Mouse (Mus musculus) lung, postnatal 14 days (tissue): Measurements from ENCODE around the gene Galk2.

Experiments used
- DNase-seq: peaks from one replicate; pipeline ENCODE4 v3.0.0; 2021

Gene Galk2

GRCm38 (mm10) chr2:125858521-125859280 lies at the start of gene Galk2, which contains the start of gene Cops2:
Gene Galk2 (plus strand): TSS chr2:125859109.
Gene Cops2 (minus strand): TSS chr2:125859139.
- peak; percentile 93 for DNase-seq

- no peak for DNase-seq
Measured at GRCm38 (mm10) chr2:125809551-125809950, 49.4 kb upstream of the Galk2 start.

GRCm38 (mm10) chr2:125811332-125811731 lies 47.6 kb upstream of the Galk2 start:
- no peak for DNase-seq

DNA sequence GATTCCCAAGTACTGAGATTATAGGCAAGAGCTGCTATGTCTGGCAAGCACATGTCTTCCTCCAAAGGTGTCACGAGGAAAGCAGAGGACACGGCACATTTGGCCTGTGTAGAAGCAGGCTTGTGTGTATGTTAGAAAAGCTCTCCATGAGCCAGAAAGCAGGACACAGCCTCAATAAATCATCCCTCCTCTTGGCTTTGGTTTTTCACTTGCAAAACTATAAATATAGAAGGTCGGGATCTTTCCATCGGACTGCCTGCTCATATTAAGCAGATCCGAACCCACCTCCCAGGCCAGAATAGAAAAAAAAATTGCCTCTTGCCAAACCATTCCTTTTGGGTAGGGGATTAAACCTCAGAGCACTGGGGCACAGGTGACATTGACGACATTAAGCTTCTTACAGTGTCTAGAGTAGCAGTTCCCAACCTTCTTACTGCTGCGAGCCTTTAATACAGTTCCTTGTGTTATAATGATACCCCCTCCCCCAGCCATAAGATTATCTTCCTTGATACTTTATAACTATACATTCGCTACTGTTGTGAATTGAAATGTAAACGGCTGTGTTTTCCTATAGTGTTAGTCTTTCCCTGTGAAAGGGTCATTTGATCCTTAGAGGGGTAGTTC lies 44.8 kb upstream of the Galk2 start:
- DNase-seq, result no peak

- no peak for DNase-seq
Measured at GRCm38 (mm10) chr2:125820397-125820796, 38.5 kb upstream of the Galk2 start.

- peak; percentile 23 for DNase-seq
Measured at GRCm38 (mm10) chr2:125826201-125826600, 32.7 kb upstream of the Galk2 start.

DNA sequence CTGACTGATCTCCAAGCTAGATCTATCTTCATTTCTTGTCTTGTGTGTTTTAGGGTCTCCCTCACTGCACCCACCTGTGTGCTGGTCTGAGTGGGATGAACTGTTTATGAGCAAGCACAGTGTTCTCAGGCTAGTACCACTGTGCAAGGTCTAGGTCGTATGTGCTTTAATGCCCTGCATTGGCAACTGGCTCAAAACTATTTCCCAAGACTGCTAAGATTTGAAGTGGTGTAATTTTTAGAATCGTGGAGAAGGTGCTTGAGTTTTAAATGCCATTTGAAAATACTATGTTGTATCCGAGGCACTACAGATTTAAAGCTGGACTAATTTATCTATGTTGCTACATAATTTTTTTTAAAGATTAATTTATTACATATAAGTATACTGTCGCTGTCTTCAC lies 31.0 kb upstream of the Galk2 start:
- DNase-seq, result no peak

DNA sequence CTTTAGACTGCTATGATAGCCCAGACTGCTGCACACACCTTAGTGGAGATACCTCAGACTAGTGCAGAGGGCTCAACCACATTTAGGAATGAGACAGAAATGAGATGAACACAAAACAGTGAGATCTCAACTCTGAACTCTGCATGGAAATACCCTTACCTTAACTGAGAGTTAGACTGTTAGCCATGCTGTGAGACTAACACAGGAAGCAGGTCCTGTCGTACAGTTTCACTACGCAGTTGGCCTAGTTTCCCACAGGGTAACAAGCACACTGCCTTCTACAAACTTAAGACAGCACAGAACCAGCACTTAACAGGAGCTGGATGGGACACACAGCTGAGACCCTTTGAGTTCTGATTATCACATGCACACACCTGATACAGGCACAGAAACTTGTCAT lies 29.0 kb upstream of the Galk2 start:
- no peak for DNase-seq

DNA sequence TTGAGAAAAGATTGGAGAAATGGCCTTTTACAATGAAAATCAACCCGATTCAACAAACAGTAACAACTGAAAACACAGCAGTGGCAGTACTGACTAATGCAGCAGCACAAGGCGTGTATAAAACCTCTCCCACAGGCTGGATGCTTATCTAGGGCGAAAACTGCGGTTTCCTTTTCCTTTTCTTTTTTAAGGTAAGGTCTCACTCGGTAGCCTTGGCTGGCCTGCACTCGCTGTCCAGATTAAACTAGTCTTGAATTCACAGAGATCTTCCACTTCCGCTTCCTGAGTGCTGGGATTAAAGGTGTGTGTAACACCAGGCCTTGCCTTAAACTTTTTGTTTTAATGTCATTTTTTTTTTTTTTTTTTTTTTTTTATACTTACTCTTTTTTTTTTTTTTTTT lies 20.8 kb upstream of the Galk2 start:
- no peak for DNase-seq

- no peak for DNase-seq
Measured at GRCm38 (mm10) chr2:125838708-125839284, 20.1 kb upstream of the Galk2 start.

DNA sequence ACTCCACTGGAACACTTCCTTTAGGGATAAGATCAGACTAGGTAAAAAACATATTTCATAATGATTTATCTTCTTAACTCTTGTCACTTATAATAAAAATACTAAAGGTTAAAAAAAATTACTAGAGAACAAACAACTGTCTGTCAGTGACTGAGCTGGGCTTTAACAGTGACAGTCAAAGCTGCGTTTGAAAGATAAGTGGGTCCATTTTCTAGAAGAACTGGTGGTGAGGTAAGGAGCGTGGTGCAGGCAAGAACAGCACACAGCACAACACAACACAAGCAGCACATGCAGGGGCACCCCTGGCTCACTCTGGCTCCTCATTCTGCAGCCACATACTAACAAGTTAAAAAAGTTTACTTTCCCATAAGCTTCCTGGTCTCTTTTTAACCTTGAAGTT lies 7.7 kb upstream of the Galk2 start:
- no peak for DNase-seq

DNA sequence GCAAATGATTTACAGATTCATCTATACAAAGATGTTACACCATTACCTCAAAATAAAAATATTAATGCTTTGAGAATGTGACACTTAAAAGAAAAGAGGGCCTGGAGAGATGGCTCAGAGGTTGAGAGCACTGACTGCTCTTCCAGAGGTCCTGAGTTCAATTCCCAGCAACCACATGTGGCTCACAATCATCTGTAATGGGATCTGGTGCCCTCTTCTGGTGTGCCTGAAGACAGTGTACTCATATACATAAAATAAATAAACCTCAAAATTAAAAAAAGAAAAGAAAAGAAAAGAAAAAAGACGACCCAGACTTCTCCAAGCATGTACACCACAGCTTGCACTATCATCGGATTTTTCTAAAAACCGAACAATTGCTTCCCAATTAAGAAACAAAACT lies 1.2 kb upstream of the Galk2 start:
- no peak for DNase-seq

- no peak for DNase-seq
Measured at GRCm38 (mm10) chr2:125863799-125864198, 4.9 kb downstream of the Galk2 start.

GRCm38 (mm10) chr2:125864551-125864950 lies 5.6 kb downstream of the Galk2 start:
- DNase-seq, result no peak

DNA sequence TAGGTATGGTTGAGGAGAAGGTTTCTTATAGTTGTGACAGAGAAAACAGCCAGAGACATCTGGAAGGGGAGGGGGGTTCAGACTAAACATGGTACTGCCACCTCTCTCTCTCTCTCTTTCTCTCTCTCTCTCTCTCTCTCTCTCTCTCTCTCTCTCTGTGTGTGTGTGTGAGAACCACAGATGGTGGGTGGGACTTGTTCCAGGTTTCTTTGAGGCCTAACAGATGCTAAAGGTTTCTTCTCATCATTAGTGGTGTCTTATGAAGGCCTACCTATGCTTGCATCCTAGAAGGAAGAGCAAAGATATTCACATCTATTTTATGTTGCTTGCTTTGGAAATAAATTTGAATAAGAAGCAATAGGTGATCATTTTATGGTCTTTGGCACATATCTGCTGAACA lies 6.7 kb downstream of the Galk2 start:
- DNase-seq, result no peak

- DNase-seq, result peak; percentile 74
Measured at GRCm38 (mm10) chr2:125866058-125866740, 7.3 kb downstream of the Galk2 start.

- DNase-seq, result no peak
Measured at GRCm38 (mm10) chr2:125868301-125868700, 9.4 kb downstream of the Galk2 start.

DNA sequence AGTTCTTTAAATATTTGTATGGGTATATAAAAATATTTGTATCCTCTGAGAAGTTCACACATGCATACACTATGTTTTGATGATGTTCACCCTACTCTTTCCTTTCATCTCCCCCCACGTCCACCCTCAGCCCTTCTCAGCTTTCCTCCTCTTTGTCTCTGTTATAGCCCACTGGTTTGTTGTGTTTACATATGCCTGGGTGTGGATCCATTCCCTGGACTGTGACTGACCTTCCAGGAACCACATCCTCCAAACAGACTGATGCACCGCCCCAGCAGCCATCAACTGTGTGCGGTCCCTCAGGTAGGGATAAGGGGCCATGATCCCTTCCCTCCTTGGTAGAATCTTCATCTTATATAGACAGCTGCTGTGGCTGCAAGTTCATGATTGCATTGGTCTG lies 11.2 kb downstream of the Galk2 start:
- DNase-seq, result no peak

GRCm38 (mm10) chr2:125885891-125886576 lies 27.1 kb downstream of the Galk2 start:
- peak; percentile 13 for DNase-seq

DNA sequence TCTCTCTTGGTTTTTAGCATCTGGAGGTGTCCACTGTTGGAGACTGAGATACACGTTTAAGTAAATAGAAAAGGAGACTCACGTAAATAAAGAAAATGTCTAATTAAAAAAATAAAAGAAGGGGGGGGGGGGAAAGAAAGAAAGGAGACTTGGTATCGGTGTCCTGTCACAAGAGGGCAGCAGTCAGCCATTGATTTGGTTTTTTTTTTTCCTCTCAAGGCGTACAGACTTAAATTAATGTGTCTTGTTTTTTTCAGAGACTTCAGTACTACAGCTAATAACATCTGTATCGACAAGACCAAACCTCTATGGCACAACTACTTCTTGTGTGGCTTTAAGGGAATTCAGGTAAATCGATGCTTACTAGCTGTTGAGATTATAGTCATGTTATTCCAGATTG lies 34.2 kb downstream of the Galk2 start:
- DNase-seq, result peak; percentile 66

GRCm38 (mm10) chr2:125895099-125895498 lies 36.2 kb downstream of the Galk2 start:
- DNase-seq, result no peak

DNA sequence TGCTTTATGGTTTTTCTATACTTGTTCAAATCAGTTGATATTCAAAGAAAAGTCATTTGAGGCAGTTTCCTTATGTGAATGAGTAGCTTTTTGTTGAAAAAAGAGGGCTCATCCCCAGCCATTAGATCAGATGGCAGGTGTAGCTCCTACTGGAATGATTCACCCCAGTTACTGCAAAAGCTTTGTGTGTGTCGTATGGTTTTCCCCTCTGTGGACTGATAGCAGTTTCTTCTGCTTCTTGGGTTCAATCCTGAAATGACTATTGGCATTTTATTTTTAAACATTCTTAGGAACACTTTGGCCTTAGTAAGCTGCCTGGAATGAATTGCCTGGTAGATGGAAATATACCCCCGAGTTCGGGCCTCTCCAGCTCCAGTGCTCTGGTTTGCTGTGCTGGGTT lies 37.4 kb downstream of the Galk2 start:
- no peak for DNase-seq

DNA sequence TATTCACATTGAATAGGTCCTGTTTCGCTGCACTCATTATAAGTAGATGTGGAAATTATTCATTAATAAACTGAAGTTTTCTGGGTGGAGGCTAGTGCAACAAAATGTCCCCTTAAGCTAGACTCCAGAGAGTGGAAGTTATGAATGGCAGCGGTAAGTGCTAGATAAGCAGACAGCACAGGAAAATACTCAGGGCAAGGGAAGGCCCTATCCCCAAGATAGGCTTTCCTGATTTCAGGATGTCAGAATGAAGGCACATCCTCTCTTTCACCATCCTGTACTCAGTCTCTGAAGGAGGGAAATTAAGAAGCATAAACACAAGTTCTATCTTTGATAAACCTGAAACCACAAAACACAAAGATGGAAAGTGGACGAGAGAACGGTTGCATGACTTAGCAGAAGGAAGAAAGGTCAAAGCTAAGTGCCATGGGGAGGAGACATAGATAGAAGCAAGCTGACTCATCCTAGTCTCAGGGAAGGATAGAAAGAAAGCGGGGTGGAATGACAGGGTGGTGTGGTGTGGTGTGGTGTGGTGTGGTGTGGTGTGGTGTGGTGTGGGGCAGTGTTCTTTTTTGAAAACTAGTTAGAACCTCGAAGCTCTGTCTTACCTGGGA lies 42.0 kb downstream of the Galk2 start:
- DNase-seq, result no peak
